Mouse (Mus musculus) embryonic fibroblast, embryonic 13.5 days (primary cell): ENCODE results near the gene Ddit4.

ENCODE experiments used
- CTCF ChIP-seq: IDR thresholded peaks from 2 replicates; pipeline ENCODE4 v1.5.1; 2011; ENCODE audit warnings: mild to moderate bottlenecking, control low read depth, low read length, moderate library complexity, borderline replicate concordance; ENCODE audit not compliant: insufficient read depth
- POLR2A ChIP-seq: IDR thresholded peaks from 2 replicates; pipeline ENCODE4 v1.6.1; 2011; ENCODE audit warnings: low read depth, mild to moderate bottlenecking, control low read depth, low read length, moderate library complexity

DNA sequence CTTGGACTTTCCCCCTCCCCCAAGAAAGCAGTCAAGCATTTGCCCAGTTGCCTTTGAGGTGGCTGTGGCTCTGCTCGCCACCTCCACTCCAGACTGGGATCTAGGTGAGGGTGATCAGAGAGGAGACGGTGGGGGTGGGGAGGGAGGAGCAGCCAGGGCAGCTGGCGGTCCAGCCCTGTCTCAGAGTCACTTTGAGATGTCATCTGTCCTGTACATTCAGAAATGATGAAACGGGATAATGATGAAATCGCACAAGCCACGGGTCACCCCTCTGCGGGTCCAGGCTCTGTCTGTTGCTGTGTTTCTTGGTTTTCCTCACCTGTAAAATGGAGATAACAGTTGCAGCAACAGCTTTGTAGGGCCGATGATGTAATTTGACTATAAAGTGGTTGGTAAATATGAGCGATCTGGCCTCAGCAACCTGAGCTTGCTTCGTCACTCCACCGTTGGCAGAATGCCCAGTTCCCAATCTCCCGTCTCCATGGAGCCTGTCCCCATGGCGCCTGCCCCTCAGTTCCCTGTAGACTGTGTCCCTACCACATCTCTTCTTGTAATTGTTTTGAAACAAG lies 8.1 kb downstream of the Ddit4 start:
- 0 out of 2 replicates have a peak, but pooled peaks have one; percentile 0 for TF ChIP-seq POLR2A
- no peak for TF ChIP-seq CTCF
